Mouse (Mus musculus): ENCODE data around the gene Bptf. TPM values are rescaled to one million over a fixed set of nuclear protein-coding genes. Genes with fewer than 3 reads are reported as not detected.
"Not testable (repeated sequence)": the region's sequence is repeated elsewhere in the genome, so short reads cannot be mapped to it uniquely, and the experiment has no call there.

The Bptf gene
- 28.6 and 30.1 TPM in 2 replicates for polyA plus RNA-seq (2015; fragmentation: Nextera tagmentation; extraction: Ambion mirVana)

- Histone ChIP-seq H3K9ac (peak within 1 kb of the TSS; percentile 87), H3K4me2 (peak within 1 kb of the TSS; percentile 87), H3K36me3 (no peaks in the 10 kb centered on the region), H3K4me1 (peaks cover 20% of the 10 kb centered on the region), H3K27me3 (no peaks in the 10 kb centered on the region), H3K9me3 (no peaks in the 10 kb centered on the region), H3K4me3 (peak within 1 kb of the TSS; percentile 79), H3K27ac (peak within 1 kb of the TSS; percentile 97)
- ATAC-seq (ENCODE audit: borderline replicate concordance, extremely low read depth, low FRiP score, low TSS enrichment): peak; percentile 96
- under 1% methylated on average over 26 of the region's 94 CpGs for WGBS
Observed at GRCm38 (mm10) chr11:107131749-107132421, at the start of gene Bptf. Gene Bptf (minus strand): TSS chr11:107132127.

- 60% methylated on average over 4 of the region's 4 CpGs for WGBS
- Histone ChIP-seq H3K9me3 (no peaks in the 10 kb centered on the region), H3K4me1 (no peaks in the 10 kb centered on the region), H3K27ac (no peak overlapping the region), H3K27me3 (no peaks in the 10 kb centered on the region), H3K9ac (no peak overlapping the region), H3K4me3 (no peak overlapping the region), H3K4me2 (no peak overlapping the region), H3K36me3 (peaks cover 8% of the 10 kb centered on the region)
- ATAC-seq (ENCODE audit: borderline replicate concordance, extremely low read depth, low FRiP score, low TSS enrichment): no peak
Observed at GRCm38 (mm10) chr11:107161215-107161614, 29.3 kb upstream of the Bptf start.

GRCm38 (mm10) chr11:107159034-107159433 is 27.1 kb upstream of the Bptf start:
- no peaks in the 10 kb centered on the region for H3K36me3 ChIP-seq
- H3K27ac ChIP-seq: no peak overlapping the region
- no peaks in the 10 kb centered on the region for H3K9me3 ChIP-seq
- ATAC-seq (ENCODE audit: borderline replicate concordance, extremely low read depth, low FRiP score, low TSS enrichment): no peak
- no peak overlapping the region for H3K4me3 ChIP-seq
- H3K4me1 ChIP-seq: no peaks in the 10 kb centered on the region
- H3K4me2 ChIP-seq: no peak overlapping the region
- no peaks in the 10 kb centered on the region for H3K27me3 ChIP-seq
- H3K9ac ChIP-seq: no peak overlapping the region
- 44% methylated on average over 1 of the region's 1 CpGs for WGBS

DNA sequence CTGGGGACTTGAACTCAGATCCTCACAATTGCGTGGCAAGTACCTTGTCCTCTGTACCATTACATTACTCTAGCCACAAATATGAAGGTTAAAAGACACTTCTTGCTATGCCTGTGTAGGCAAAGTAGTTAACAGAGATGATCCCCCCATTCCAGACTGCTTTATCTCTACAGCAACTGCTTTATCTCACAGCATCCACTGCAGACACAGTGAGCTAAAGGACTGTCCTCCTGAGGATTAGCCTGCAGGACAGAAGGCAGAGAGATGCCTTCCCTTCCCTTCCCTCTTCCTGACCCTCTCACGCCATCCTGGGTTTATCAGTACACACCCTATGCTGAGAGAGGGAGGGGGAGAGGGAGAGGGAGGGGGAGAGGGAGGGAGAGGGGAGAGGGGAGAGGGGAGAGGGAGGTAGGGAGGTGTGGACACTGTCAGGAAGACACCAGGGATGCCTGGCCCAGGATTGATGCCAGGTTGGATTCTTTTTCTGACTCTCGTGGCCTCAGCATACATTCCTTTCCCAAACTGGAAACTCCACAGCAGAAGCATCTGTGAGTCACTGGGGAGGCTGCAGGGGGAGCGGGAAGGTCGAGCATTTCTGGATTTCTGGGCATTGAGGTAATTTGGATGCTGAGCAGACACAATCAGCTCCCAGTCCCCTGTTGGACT is 25.2 kb upstream of the Bptf start:
- Histone ChIP-seq H3K36me3 (no peaks in the 10 kb centered on the region), H3K27ac (no peak overlapping the region), H3K9ac (no peak overlapping the region), H3K4me2 (no peak overlapping the region), H3K9me3 (no peaks in the 10 kb centered on the region), H3K4me1 (no peaks in the 10 kb centered on the region), H3K27me3 (no peaks in the 10 kb centered on the region), H3K4me3 (no peak overlapping the region)
- no peak for ATAC-seq (ENCODE audit: borderline replicate concordance, extremely low read depth, low FRiP score, low TSS enrichment)
- WGBS: 29% methylated on average over 5 of the region's 5 CpGs

DNA sequence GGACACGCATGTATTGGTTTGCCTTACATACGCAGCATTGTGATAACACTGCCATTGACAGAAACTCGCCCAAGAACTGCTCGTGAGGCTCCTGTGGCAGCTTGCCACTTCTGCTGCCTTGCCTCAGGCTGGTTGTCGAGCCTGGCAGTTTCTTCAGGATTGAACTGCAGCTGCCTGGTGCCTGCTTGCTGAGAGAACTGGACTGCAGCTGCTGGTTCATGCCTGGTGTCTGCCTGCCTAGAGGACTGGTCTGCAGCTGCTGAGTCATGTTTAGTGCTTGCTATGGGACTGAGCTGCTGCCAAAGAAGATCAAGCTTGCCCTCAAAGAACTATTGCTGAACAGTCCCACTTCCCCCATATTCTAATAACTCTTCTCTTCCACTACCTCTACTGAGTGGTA is 23.4 kb upstream of the Bptf start:
- WGBS: 74% methylated on average over 5 of the region's 5 CpGs
- ATAC-seq (ENCODE audit: borderline replicate concordance, extremely low read depth, low FRiP score, low TSS enrichment): no peak

GRCm38 (mm10) chr11:107154431-107154830 is 22.5 kb upstream of the Bptf start:
- Histone ChIP-seq H3K27me3 (no peaks in the 10 kb centered on the region), H3K36me3 (no peaks in the 10 kb centered on the region), H3K9ac (no peak overlapping the region), H3K4me1 (no peaks in the 10 kb centered on the region), H3K4me2 (no peak overlapping the region), H3K9me3 (no peaks in the 10 kb centered on the region), H3K27ac (no peak overlapping the region), H3K4me3 (no peak overlapping the region)
- no peak for ATAC-seq (ENCODE audit: borderline replicate concordance, extremely low read depth, low FRiP score, low TSS enrichment)
- WGBS: 65% methylated on average over 7 of the region's 7 CpGs

More for the DNA sequence above, 23.4 kb upstream of the Bptf start:
- no peak overlapping the region for H3K9ac ChIP-seq
- no peak overlapping the region for H3K27ac ChIP-seq
- no peak overlapping the region for H3K4me2 ChIP-seq
- no peaks in the 10 kb centered on the region for H3K9me3 ChIP-seq
- H3K4me3 ChIP-seq: no peak overlapping the region
- no peaks in the 10 kb centered on the region for H3K27me3 ChIP-seq
- no peaks in the 10 kb centered on the region for H3K4me1 ChIP-seq
- H3K36me3 ChIP-seq: no peaks in the 10 kb centered on the region

DNA sequence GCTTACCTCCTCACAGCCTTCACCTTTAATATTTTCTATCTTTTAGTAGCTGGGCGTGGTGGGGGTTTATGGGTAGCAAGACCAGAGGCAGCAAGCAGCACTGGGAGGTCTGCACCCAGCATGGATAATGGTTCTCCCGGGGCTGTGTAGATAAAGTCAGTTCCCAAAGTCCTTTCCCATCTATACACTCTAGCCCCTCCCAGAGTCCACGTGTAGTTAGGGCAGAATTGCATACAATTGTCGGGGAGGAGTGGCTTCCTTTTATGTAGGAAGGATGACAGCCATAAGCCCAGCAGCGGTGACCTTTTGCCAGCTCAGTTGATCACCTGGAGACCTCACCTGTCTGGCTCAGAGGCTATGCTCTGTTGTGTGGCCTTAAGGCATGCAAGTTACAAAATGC is 21.7 kb upstream of the Bptf start:
- H3K4me2 ChIP-seq: no peak overlapping the region
- H3K4me1 ChIP-seq: no peaks in the 10 kb centered on the region
- H3K27me3 ChIP-seq: no peaks in the 10 kb centered on the region
- H3K36me3 ChIP-seq: no peaks in the 10 kb centered on the region
- H3K4me3 ChIP-seq: no peak overlapping the region
- 71% methylated on average over 5 of the region's 5 CpGs for WGBS
- H3K27ac ChIP-seq: no peak overlapping the region
- no peak for ATAC-seq (ENCODE audit: borderline replicate concordance, extremely low read depth, low FRiP score, low TSS enrichment)
- no peaks in the 10 kb centered on the region for H3K9me3 ChIP-seq
- H3K9ac ChIP-seq: no peak overlapping the region

DNA sequence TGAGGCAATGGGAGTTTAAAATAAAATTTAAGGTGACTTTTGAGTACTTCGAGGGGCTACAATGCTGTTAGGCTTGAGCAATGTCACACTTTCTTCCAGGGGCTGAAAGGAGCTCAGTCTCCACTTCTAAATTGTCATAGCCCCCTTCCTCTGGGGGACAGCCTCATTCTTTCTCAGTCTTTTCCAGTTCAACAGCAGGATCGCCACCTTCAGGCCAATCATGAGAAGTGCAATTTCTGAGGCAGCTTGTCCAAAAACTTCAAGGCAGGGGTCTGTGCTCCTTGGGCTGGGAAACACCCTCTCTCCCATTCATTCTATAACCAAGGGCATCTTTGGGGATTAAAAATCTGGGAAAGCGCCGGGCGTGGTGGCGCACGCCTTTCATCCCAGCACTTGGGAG is 19.9 kb upstream of the Bptf start:
- Histone ChIP-seq H3K4me1 (no peaks in the 10 kb centered on the region), H3K4me2 (no peak overlapping the region), H3K36me3 (no peaks in the 10 kb centered on the region), H3K27ac (no peak overlapping the region), H3K9ac (no peak overlapping the region), H3K9me3 (no peaks in the 10 kb centered on the region), H3K4me3 (no peak overlapping the region), H3K27me3 (no peaks in the 10 kb centered on the region)
- WGBS: 76% methylated on average over 7 of the region's 7 CpGs
- ATAC-seq (ENCODE audit: borderline replicate concordance, extremely low read depth, low FRiP score, low TSS enrichment): no peak

DNA sequence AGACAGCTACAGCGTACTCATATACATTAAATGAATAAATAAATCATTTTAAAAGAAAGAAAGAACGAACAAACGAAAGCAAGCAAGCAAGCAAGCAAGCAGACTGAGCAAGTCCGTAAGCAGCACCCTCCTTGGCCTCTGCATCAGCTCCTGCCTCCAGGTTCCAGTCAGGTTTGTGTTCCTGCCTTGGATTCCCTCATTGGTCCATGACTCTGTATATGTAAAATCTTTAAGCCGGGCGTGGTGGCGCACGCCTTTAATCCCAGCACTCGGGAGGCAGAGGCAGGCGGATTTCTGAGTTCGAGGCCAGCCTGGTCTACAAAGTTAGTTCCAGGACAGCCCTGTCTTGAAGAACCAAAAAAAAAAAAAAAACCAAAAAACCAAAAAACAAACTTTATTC is 12.0 kb upstream of the Bptf start:
- 91% methylated on average over 11 of the region's 11 CpGs for whole genome bisulfite sequencing
- H3K27ac ChIP-seq; H3K4me3 ChIP-seq; H3K4me2 ChIP-seq; H3K4me1 ChIP-seq; ATAC-seq (ENCODE audit: borderline replicate concordance, extremely low read depth, low FRiP score, low TSS enrichment); H3K9ac ChIP-seq; H3K36me3 ChIP-seq; H3K27me3 ChIP-seq; H3K9me3 ChIP-seq: not testable (repeated sequence)

DNA sequence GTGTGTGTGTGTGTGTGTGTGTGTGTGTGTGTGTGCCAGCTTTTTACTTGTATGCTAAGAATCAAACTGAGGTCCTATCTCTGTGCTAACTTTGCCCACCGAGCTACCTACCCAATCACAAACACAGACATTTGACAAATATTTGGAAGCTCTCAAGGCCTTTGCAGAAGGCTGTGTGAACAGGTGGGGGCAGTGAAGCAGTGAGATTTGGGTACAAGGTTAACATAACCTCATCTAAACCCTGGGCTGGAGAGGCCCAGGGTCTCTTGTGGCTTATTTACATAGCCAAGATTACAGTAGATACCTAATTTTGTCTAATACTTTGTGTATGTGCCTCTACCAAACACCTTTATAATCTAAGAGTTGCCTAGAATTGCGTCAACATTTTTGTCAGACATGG is 10.5 kb upstream of the Bptf start:
- Histone ChIP-seq H3K9me3 (no peaks in the 10 kb centered on the region), H3K4me2 (no peak overlapping the region), H3K36me3 (no peaks in the 10 kb centered on the region), H3K9ac (no peak overlapping the region), H3K4me1 (no peaks in the 10 kb centered on the region), H3K27me3 (no peaks in the 10 kb centered on the region), H3K27ac (no peak overlapping the region), H3K4me3 (no peak overlapping the region)
- no peak for ATAC-seq (ENCODE audit: borderline replicate concordance, extremely low read depth, low FRiP score, low TSS enrichment)
- WGBS: 50% methylated on average over 2 of the region's 2 CpGs

GRCm38 (mm10) chr11:107140756-107141155 is 8.8 kb upstream of the Bptf start:
- H3K9ac ChIP-seq: no peak overlapping the region
- no peak overlapping the region for H3K4me2 ChIP-seq
- WGBS: 23% methylated on average over 6 of the region's 6 CpGs
- no peaks in the 10 kb centered on the region for H3K4me1 ChIP-seq
- H3K36me3 ChIP-seq: no peaks in the 10 kb centered on the region
- ATAC-seq (ENCODE audit: borderline replicate concordance, extremely low read depth, low FRiP score, low TSS enrichment): no peak
- no peak overlapping the region for H3K4me3 ChIP-seq
- no peaks in the 10 kb centered on the region for H3K27me3 ChIP-seq
- no peaks in the 10 kb centered on the region for H3K9me3 ChIP-seq
- no peak overlapping the region for H3K27ac ChIP-seq

DNA sequence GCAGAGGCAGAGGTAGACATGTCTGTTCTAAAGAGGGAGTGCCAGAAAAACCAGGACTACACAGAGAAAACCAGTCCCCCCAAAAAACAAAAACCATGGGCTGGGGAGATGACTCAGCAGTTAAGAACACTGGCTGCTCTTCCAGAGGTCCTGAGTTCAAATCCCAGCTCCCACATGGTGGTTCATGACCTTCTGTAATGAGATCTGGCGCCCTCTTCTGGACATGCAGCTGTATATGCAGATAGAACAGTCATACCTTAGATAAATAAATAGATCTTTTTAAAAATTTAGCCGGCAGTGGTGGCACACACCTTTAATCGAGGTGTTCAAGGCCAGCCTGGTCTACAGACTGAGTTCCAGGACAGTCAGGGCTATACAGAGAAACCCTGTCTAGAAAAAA is 6.7 kb upstream of the Bptf start:
- no peak overlapping the region for H3K4me2 ChIP-seq
- H3K9ac ChIP-seq: no peak overlapping the region
- H3K4me3 ChIP-seq: no peak overlapping the region
- ATAC-seq (ENCODE audit: borderline replicate concordance, extremely low read depth, low FRiP score, low TSS enrichment): no peak
- 64% methylated on average over 3 of the region's 3 CpGs for WGBS
- no peaks in the 10 kb centered on the region for H3K27me3 ChIP-seq
- H3K27ac ChIP-seq: no peak overlapping the region
- H3K9me3 ChIP-seq: no peaks in the 10 kb centered on the region
- H3K4me1 ChIP-seq: no peaks in the 10 kb centered on the region
- no peaks in the 10 kb centered on the region for H3K36me3 ChIP-seq

All from lung, embryonic 15.5 days (tissue).